Mouse (Mus musculus) forebrain, embryonic 13.5 days (tissue): Measurements from ENCODE around the gene Tctex1d2. TPM values are rescaled to one million over a fixed set of nuclear protein-coding genes. Genes with fewer than 3 reads are reported as not detected.

Experiments
- ATAC-seq: fragments of 200-750 bp; cut with Nextera tagmentation; 2 replicates; pipeline ENCODE4 v1.8.0; 2017
- H3K27ac ChIP-seq: fragments of 300-500 bp; sonication (generic); 2 replicates; pipeline ENCODE4 v1.5.1; 2015; ENCODE audit warnings: inconsistent platforms, mild to moderate bottlenecking, moderate library complexity
- H3K27me3 ChIP-seq: fragments of 300-500 bp; sonication (generic); 2 replicates; pipeline ENCODE4 v1.6.1; 2015; ENCODE audit warnings: mild to moderate bottlenecking, inconsistent platforms
- H3K36me3 ChIP-seq: fragments of 300-500 bp; sonication (generic); 2 replicates; pipeline ENCODE4 v1.6.1; 2015; ENCODE audit warnings: mild to moderate bottlenecking, inconsistent platforms; ENCODE audit not compliant: poor library complexity, severe bottlenecking
- H3K4me1 ChIP-seq: fragments of 300-500 bp; sonication (generic); 2 replicates; pipeline ENCODE4 v1.6.1; 2015; ENCODE audit warnings: inconsistent platforms
- H3K4me2 ChIP-seq: fragments of 300-500 bp; sonication (generic); 2 replicates; pipeline ENCODE4 v1.6.1; 2015; ENCODE audit warnings: inconsistent platforms, mild to moderate bottlenecking, moderate library complexity
- H3K4me3 ChIP-seq: fragments of 300-500 bp; sonication (generic); 2 replicates; pipeline ENCODE4 v1.5.1; 2015; ENCODE audit warnings: mild to moderate bottlenecking, inconsistent platforms
- H3K9ac ChIP-seq: fragments of 300-500 bp; sonication (generic); 2 replicates; pipeline ENCODE4 v1.6.1; 2015; ENCODE audit warnings: mild to moderate bottlenecking, inconsistent platforms
- H3K9me3 ChIP-seq: fragments of 300-500 bp; sonication (generic); replicated peaks from 2 replicates; pipeline ENCODE4 v1.6.1; 2016; ENCODE audit warnings: inconsistent platforms
- WGBS: fragments of 180-500 bp; shearing (Covaris S2); methylation state at CpG from one replicate; pipeline ENCODE4 v1.1.7; 2015; 5-methylcytosine and 5-hydroxymethylcytosine counted together
- polyA plus RNA-seq: library from polyadenylated mRNA; unstranded; fragments of >200 nt; fragmentation: Nextera tagmentation; extraction: Ambion mirVana; gene quantifications from 2 replicates; pipeline ENCODE4 v1.2.1, GENCODE M21; 2015

Tctex1d2 gene
- polyA plus RNA-seq, 1 experiment from 2014 or later = 37.5 TPM

DNA sequence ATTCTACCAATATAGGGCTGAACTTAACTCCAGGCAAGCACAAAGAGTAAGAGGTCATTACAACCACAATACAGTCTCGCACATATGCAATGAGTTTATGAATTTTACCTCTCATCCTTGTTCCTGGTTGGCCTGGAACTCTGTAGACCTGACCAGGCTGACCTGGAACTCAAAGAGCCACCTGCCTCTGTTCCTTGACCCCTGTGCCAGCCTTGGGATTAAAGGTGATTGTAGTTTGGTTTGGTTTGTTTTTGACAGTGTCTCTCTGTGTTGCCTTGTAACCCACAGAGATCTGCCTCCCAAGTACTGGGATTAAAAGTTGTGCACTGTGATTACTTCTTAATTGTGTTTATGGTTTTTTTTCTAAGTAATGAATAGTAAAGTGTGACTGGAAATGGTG is 37.3 kb downstream of the Tctex1d2 start:
- ATAC-seq = no peak
- Histone ChIP-seq H3K4me1 (no peaks in the 10 kb centered on the region), H3K9ac (no peak overlapping the region), H3K9me3 (no peaks in the 10 kb centered on the region), H3K36me3 (peaks cover 33% of the 10 kb centered on the region), H3K4me2 (no peak overlapping the region), H3K27ac (no peak overlapping the region), H3K4me3 (no peak overlapping the region), H3K27me3 (no peaks in the 10 kb centered on the region)
- WGBS = 94% methylated on average over 1 of the region's 1 CpGs

- H3K9ac ChIP-seq = no peak overlapping the region
- peaks cover 31% of the 10 kb centered on the region for H3K36me3 ChIP-seq
- H3K27ac ChIP-seq = no peak overlapping the region
- no peak overlapping the region for H3K4me2 ChIP-seq
- no peaks in the 10 kb centered on the region for H3K27me3 ChIP-seq
- H3K4me3 ChIP-seq = no peak overlapping the region
- H3K4me1 ChIP-seq = no peaks in the 10 kb centered on the region
- no peaks in the 10 kb centered on the region for H3K9me3 ChIP-seq
- 70% methylated on average over 10 of the region's 10 CpGs for WGBS
- ATAC-seq = no peak
Observed at GRCm38 (mm10) chr16:32457589-32458386, 38.3 kb downstream of the Tctex1d2 start.

GRCm38 (mm10) chr16:32460518-32460917 is 41.0 kb downstream of the Tctex1d2 start:
- H3K27ac ChIP-seq = no peak overlapping the region
- ATAC-seq = no peak
- 57% methylated on average over 4 of the region's 4 CpGs for WGBS
- no peak overlapping the region for H3K9ac ChIP-seq
- peaks cover 32% of the 10 kb centered on the region for H3K36me3 ChIP-seq
- no peaks in the 10 kb centered on the region for H3K9me3 ChIP-seq
- H3K4me2 ChIP-seq = no peak overlapping the region
- H3K27me3 ChIP-seq = no peaks in the 10 kb centered on the region
- no peaks in the 10 kb centered on the region for H3K4me1 ChIP-seq
- no peak overlapping the region for H3K4me3 ChIP-seq

DNA sequence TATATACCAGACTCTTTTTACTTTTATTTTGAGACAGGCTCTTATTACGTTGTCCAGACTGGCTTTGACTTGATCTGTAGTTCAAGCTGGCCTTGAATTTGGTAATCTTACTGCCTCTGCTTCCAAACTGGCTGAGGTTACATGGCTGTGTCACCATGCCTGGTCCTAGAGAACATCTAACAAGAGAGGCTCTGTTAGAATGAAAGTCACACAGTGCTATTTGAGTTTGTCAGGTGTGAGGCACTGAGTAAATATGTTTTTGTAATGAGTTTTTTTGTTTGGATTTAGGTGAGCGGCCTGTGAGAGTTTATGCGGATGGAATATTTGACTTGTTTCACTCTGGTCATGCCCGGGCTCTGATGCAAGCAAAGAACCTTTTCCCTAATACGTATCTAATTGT is 42.2 kb downstream of the Tctex1d2 start:
- H3K36me3 ChIP-seq = peaks cover 26% of the 10 kb centered on the region
- WGBS = 96% methylated on average over 5 of the region's 5 CpGs

DNA sequence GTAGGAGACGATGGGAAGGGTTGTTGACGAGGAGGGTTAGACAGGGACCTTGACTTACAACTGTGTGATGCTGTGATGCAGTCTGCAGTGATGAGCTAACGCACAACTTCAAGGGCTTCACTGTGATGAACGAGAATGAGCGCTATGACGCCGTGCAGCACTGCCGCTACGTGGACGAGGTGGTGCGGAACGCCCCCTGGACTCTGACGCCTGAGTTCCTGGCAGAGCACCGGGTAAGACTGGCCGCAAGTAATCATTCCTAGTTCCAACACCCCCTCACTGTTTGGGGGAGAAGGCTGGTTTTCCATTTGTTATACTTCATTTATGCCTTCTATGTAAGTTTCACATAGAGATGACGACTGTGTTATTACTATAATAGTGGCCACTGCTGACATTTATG is 43.4 kb downstream of the Tctex1d2 start:
- Histone ChIP-seq H3K36me3 (peaks cover 35% of the 10 kb centered on the region), H3K27me3 (no peaks in the 10 kb centered on the region), H3K4me3 (no peak overlapping the region), H3K9me3 (no peaks in the 10 kb centered on the region), H3K4me1 (no peaks in the 10 kb centered on the region), H3K27ac (no peak overlapping the region), H3K4me2 (no peak overlapping the region), H3K9ac (no peak overlapping the region)
- 93% methylated on average over 16 of the region's 16 CpGs for WGBS
- no peak for ATAC-seq

More for the DNA sequence above, 42.2 kb downstream of the Tctex1d2 start:
- H3K27me3 ChIP-seq = no peaks in the 10 kb centered on the region
- H3K4me1 ChIP-seq = no peaks in the 10 kb centered on the region
- no peak overlapping the region for H3K4me3 ChIP-seq
- no peak for ATAC-seq
- no peak overlapping the region for H3K4me2 ChIP-seq
- no peaks in the 10 kb centered on the region for H3K9me3 ChIP-seq
- H3K9ac ChIP-seq = no peak overlapping the region
- no peak overlapping the region for H3K27ac ChIP-seq

DNA sequence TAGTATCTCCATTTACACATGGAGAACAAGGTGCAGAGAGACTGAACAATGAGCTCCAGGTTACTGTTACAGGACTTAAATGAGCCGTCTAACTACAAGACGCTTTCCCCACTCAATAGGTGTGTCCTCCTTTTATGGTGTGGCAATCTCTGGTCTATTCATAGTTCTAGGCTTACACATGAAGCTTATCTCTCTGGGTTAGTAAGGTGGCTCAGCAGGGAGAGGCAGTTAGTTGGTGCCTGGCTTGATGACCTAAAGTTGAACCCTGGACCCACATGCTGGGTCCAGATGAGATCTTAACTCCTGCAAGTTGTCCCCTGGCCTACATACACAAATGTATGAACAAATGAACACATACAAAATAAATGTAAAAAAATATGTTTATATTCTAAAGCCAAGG is 43.9 kb downstream of the Tctex1d2 start:
- Histone ChIP-seq H3K4me3 (no peak overlapping the region), H3K27ac (no peak overlapping the region), H3K9me3 (no peaks in the 10 kb centered on the region), H3K9ac (no peak overlapping the region), H3K27me3 (no peaks in the 10 kb centered on the region), H3K36me3 (peaks cover 40% of the 10 kb centered on the region), H3K4me1 (no peaks in the 10 kb centered on the region), H3K4me2 (no peak overlapping the region)
- ATAC-seq = no peak
- 88% methylated on average over 2 of the region's 2 CpGs for WGBS

DNA sequence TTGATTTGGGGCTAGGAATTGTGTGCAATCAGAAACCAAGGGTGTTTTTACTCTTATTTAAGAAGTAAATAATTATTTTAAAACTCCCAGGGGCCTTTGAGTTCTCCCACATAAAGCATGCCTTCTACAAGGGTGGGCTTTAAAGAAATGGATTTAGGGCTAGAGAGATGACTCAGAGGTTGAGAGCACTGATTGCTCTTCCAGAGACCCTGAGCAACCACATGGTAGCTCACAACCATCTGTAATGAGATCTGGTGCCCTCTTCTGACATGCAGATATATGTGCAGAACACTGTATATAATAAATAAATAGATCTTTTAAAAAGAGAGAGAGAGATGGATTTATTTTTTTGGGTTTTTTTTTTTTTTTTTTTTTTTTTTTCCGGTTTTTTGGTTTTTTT is 45.4 kb downstream of the Tctex1d2 start:
- Histone ChIP-seq H3K27me3 (no peaks in the 10 kb centered on the region), H3K36me3 (peaks cover 53% of the 10 kb centered on the region), H3K9ac (no peak overlapping the region), H3K4me3 (no peak overlapping the region), H3K4me2 (no peak overlapping the region), H3K4me1 (no peaks in the 10 kb centered on the region), H3K9me3 (no peaks in the 10 kb centered on the region), H3K27ac (no peak overlapping the region)
- WGBS = 0% methylated on average over 1 of the region's 1 CpGs
- ATAC-seq = no peak

DNA sequence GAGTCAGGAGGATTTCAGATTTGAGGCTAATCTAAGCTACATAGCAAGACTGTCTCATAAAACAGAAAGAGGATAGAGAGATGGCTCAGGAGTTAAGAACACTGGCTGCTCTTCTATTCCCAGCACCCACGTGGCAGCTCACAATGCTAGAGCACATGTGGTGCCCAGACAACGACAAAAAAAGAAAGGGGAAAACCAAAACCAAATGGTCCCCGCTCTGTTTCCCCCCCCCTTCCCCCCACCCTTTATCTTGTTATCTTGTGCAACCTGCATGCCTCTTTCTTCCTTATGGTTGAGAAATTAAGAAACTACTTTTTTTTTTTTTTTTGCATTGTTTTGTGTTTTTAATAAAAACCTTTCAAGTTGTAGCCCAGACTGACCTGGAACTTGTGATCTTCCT is 49.0 kb downstream of the Tctex1d2 start:
- ATAC-seq = no peak
- peaks cover 73% of the 10 kb centered on the region for H3K36me3 ChIP-seq
- H3K4me2 ChIP-seq = no peak overlapping the region
- no peaks in the 10 kb centered on the region for H3K4me1 ChIP-seq
- WGBS = 92% methylated on average over 3 of the region's 3 CpGs
- H3K4me3 ChIP-seq = no peak overlapping the region
- no peaks in the 10 kb centered on the region for H3K9me3 ChIP-seq
- H3K27me3 ChIP-seq = no peaks in the 10 kb centered on the region
- H3K27ac ChIP-seq = no peak overlapping the region
- no peak overlapping the region for H3K9ac ChIP-seq

- Histone ChIP-seq H3K9ac (no peak overlapping the region), H3K9me3 (no peaks in the 10 kb centered on the region), H3K4me2 (no peak overlapping the region), H3K4me1 (no peaks in the 10 kb centered on the region), H3K36me3 (peaks cover 66% of the 10 kb centered on the region), H3K27me3 (no peaks in the 10 kb centered on the region), H3K27ac (no peak overlapping the region), H3K4me3 (no peak overlapping the region)
- WGBS = 83% methylated on average over 5 of the region's 5 CpGs
- no peak for ATAC-seq
Observed at GRCm38 (mm10) chr16:32469404-32470105, 50.1 kb downstream of the Tctex1d2 start.

DNA sequence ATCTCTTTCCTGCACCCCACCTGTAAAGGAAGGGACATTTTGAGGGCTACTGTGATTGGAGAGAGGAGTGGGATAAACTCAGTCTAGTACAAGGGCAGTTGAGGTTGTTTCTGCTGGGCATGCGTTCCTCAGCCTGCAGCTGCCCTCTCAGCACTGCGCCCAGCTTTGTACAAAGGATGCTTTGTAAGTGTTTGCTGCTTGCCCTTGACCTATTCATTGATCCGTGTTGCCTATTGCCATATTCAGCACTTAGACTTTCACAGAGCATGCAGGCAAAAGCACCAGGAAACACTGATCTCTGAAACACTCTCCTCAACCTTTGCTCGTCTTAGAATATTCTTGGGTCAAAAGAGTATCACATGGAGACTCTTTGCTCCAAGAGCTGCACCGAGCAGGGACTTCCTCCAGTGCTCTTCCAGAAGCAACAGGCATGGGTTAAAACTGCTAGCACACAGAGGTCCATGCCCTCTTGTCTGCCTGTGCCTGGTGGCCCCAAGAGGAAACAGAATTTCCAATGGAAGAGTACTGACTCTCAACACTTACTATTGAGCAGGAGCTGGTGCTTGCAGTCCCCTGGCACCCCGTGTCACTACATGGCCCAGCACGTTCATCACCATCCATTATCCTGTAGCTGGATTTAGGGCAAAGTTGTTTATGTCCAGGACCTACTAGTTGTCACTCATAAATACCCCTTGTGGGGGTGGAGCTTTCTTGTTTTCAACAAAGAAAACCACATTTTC is 52.9 kb downstream of the Tctex1d2 start:
- peaks cover 55% of the 10 kb centered on the region for H3K36me3 ChIP-seq
- H3K27ac ChIP-seq = no peak overlapping the region
- H3K4me2 ChIP-seq = no peak overlapping the region
- no peak overlapping the region for H3K4me3 ChIP-seq
- no peak overlapping the region for H3K9ac ChIP-seq
- H3K4me1 ChIP-seq = no peaks in the 10 kb centered on the region
- no peak for ATAC-seq
- no peaks in the 10 kb centered on the region for H3K27me3 ChIP-seq
- no peaks in the 10 kb centered on the region for H3K9me3 ChIP-seq
- 71% methylated on average over 7 of the region's 7 CpGs for WGBS

- Histone ChIP-seq H3K4me2 (no peak overlapping the region), H3K27ac (no peak overlapping the region), H3K36me3 (peaks cover 10% of the 10 kb centered on the region), H3K4me1 (no peaks in the 10 kb centered on the region), H3K4me3 (no peak overlapping the region), H3K27me3 (no peaks in the 10 kb centered on the region), H3K9me3 (no peaks in the 10 kb centered on the region), H3K9ac (no peak overlapping the region)
- no peak for ATAC-seq
- 95% methylated on average over 6 of the region's 6 CpGs for WGBS
Observed at GRCm38 (mm10) chr16:32477315-32477714, 57.8 kb downstream of the Tctex1d2 start.
